Mouse (Mus musculus): Measurements from ENCODE around the gene Col15a1. TPM values are rescaled to one million over a fixed set of nuclear protein-coding genes. Genes with fewer than 3 reads are reported as not detected.

The Col15a1 gene
- polyA plus RNA-seq, 1 experiment, result 0.18 TPM

DNA sequence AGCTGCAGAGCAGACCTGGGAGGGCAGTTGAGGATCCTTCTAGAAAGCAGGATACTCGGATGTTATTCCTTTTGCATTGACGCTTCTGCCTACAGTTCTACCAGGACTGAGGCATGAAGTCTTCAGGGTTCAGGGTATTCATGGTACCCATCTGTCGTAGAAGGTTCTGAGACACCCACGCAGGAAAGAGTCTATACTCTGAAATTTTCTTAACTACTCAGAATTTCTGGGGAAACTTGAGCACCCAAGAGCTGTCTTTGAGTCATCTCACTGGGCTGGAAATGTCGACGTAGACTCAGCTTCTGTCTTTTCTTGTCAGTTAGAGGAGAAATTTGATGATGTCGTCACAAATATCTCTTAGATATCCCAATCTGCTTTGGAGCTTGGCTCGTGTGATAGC is 65.8 kb downstream of the Col15a1 start:
- Histone ChIP-seq H3K79me2 (ENCODE audit: control insufficient read depth, insufficient read depth) (no peaks in the 10 kb centered on the region), H3K27me3 (ENCODE audit: control insufficient read depth, insufficient read depth, insufficient read length) (peaks cover 13% of the 10 kb centered on the region), H3K4me3 (no peak overlapping the region), H3ac (ENCODE audit: control insufficient read depth, insufficient read length) (no peak overlapping the region), H3K36me3 (ENCODE audit: control insufficient read depth, insufficient read depth) (no peaks in the 10 kb centered on the region), H3K4me2 (ENCODE audit: low read depth) (no peak overlapping the region)
- TF ChIP-seq CEBPB (IDR thresholded peaks at IDR 0.05; ENCODE audit: insufficient read depth, poor library complexity, severe bottlenecking) (no peak), REST (IDR thresholded peaks at IDR 0.05; ENCODE audit: insufficient read depth, insufficient read length) (no peak), MYOG (IDR thresholded peaks at IDR 0.05; ENCODE audit: control insufficient read depth in 1 of 3, insufficient read depth in 1 of 3, insufficient read length in 2 of 3, low read depth in 2 of 3) (no peak), POLR2AphosphoS2 (IDR thresholded peaks at IDR 0.05; ENCODE audit: insufficient read length, low read depth) (no peak), TCF12 (IDR thresholded peaks at IDR 0.05; ENCODE audit: insufficient read depth, poor library complexity, severe bottlenecking) (no peak), POLR2A (IDR thresholded peaks at IDR 0.05; ENCODE audit: insufficient read length, low read depth) (no peak), MYOD1 (IDR thresholded peaks at IDR 0.05; ENCODE audit: control insufficient read depth in 1 of 3, insufficient read length in 2 of 3, low read depth in 2 of 3) (no peak), SRF (IDR thresholded peaks at IDR 0.05; ENCODE audit: control insufficient read depth, insufficient read length, low read depth) (no peak), MAX (IDR thresholded peaks at IDR 0.05; ENCODE audit: low read depth) (no peak)

DNA sequence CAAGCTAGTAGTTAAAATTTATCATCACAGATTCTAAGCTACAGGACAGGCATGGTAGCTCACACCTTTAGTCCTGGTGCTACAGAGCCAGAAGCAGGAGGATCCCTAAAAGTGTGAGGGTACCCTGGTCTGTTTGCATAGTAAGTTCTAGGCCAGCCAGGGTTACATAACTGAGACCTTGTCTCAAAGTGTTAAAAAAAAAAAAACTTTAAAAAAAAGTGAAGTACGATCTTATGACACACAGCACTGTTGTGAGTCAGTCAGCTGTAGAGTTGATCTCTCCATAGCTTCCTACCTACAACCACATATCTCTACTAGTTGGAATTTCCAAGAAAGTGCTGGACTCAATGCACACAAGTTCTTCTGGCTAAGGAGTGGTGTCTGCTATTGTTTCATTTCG is 67.0 kb downstream of the Col15a1 start:
- no peak overlapping the region for H3K4me3 ChIP-seq
- peaks cover 13% of the 10 kb centered on the region for H3K27me3 ChIP-seq (ENCODE audit: control insufficient read depth, insufficient read depth, insufficient read length)
- no peaks in the 10 kb centered on the region for H3K36me3 ChIP-seq (ENCODE audit: control insufficient read depth, insufficient read depth)
- H3K79me2 ChIP-seq (ENCODE audit: control insufficient read depth, insufficient read depth), result no peaks in the 10 kb centered on the region
- H3K4me2 ChIP-seq (ENCODE audit: low read depth), result no peak overlapping the region
- TF ChIP-seq MYOG (IDR thresholded peaks at IDR 0.05; ENCODE audit: control insufficient read depth in 1 of 3, insufficient read depth in 1 of 3, insufficient read length in 2 of 3, low read depth in 2 of 3), result no peak
- no peak for TF ChIP-seq TCF12 (IDR thresholded peaks at IDR 0.05; ENCODE audit: insufficient read depth, poor library complexity, severe bottlenecking)
- no peak for TF ChIP-seq CEBPB (IDR thresholded peaks at IDR 0.05; ENCODE audit: insufficient read depth, poor library complexity, severe bottlenecking)
- TF ChIP-seq MYOD1 (IDR thresholded peaks at IDR 0.05; ENCODE audit: control insufficient read depth in 1 of 3, insufficient read length in 2 of 3, low read depth in 2 of 3), result no peak
- no peak for TF ChIP-seq MAX (IDR thresholded peaks at IDR 0.05; ENCODE audit: low read depth)
- TF ChIP-seq SRF (IDR thresholded peaks at IDR 0.05; ENCODE audit: control insufficient read depth, insufficient read length, low read depth), result no peak
- no peak for TF ChIP-seq POLR2AphosphoS2 (IDR thresholded peaks at IDR 0.05; ENCODE audit: insufficient read length, low read depth)
- no peak for TF ChIP-seq POLR2A (IDR thresholded peaks at IDR 0.05; ENCODE audit: insufficient read length, low read depth)
- TF ChIP-seq E2F4 (IDR thresholded peaks at IDR 0.05; ENCODE audit: insufficient read depth), result no peak
- no peak for TF ChIP-seq TCF3 (IDR thresholded peaks at IDR 0.05; ENCODE audit: insufficient read length, low read depth)
- TF ChIP-seq REST (IDR thresholded peaks at IDR 0.05; ENCODE audit: insufficient read depth, insufficient read length), result no peak
- TF ChIP-seq USF1 (IDR thresholded peaks at IDR 0.05; ENCODE audit: low read depth), result no peak
- H3ac ChIP-seq (ENCODE audit: control insufficient read depth, insufficient read length), result no peak overlapping the region

DNA sequence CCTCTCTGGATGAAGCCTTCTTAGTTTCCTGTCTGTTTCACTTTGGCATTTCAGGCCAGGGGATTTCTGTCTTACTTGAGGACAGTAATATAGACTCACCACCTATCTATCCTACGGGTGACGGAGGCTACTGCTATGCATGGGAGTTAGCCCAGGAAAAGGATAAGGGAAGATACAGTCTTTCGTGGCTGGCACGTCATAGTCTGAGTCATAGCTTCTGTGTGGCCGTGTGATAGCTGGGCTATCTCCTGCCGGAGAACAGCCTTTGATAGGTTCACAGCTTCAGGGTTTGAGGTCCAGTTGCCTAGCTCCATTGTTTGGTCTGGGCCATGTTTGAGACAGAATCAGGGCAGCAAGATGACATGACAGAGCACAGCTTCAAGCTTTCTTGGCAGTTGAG is 70.4 kb downstream of the Col15a1 start:
- H3K27me3 ChIP-seq (ENCODE audit: control insufficient read depth, insufficient read depth, insufficient read length), result peaks cover 27% of the 10 kb centered on the region
- H3K4me2 ChIP-seq (ENCODE audit: low read depth), result no peak overlapping the region
- TF ChIP-seq E2F4 (IDR thresholded peaks at IDR 0.05; ENCODE audit: insufficient read depth) (no peak), SRF (IDR thresholded peaks at IDR 0.05; ENCODE audit: control insufficient read depth, insufficient read length, low read depth) (no peak), CEBPB (IDR thresholded peaks at IDR 0.05; ENCODE audit: insufficient read depth, poor library complexity, severe bottlenecking) (no peak), REST (IDR thresholded peaks at IDR 0.05; ENCODE audit: insufficient read depth, insufficient read length) (no peak), POLR2A (IDR thresholded peaks at IDR 0.05; ENCODE audit: insufficient read length, low read depth) (no peak), TCF12 (IDR thresholded peaks at IDR 0.05; ENCODE audit: insufficient read depth, poor library complexity, severe bottlenecking) (no peak), MYOG (IDR thresholded peaks at IDR 0.05; ENCODE audit: control insufficient read depth in 1 of 3, insufficient read depth in 1 of 3, insufficient read length in 2 of 3, low read depth in 2 of 3) (no peak), MYOD1 (IDR thresholded peaks at IDR 0.05; ENCODE audit: control insufficient read depth in 1 of 3, insufficient read length in 2 of 3, low read depth in 2 of 3) (no peak), MAX (IDR thresholded peaks at IDR 0.05; ENCODE audit: low read depth) (no peak), POLR2AphosphoS2 (IDR thresholded peaks at IDR 0.05; ENCODE audit: insufficient read length, low read depth) (no peak), TCF3 (IDR thresholded peaks at IDR 0.05; ENCODE audit: insufficient read length, low read depth) (no peak), USF1 (IDR thresholded peaks at IDR 0.05; ENCODE audit: low read depth) (no peak)
- H3K79me2 ChIP-seq (ENCODE audit: control insufficient read depth, insufficient read depth), result no peaks in the 10 kb centered on the region
- H3ac ChIP-seq (ENCODE audit: control insufficient read depth, insufficient read length), result no peak overlapping the region
- no peaks in the 10 kb centered on the region for H3K36me3 ChIP-seq (ENCODE audit: control insufficient read depth, insufficient read depth)
- H3K4me3 ChIP-seq, result no peak overlapping the region

DNA sequence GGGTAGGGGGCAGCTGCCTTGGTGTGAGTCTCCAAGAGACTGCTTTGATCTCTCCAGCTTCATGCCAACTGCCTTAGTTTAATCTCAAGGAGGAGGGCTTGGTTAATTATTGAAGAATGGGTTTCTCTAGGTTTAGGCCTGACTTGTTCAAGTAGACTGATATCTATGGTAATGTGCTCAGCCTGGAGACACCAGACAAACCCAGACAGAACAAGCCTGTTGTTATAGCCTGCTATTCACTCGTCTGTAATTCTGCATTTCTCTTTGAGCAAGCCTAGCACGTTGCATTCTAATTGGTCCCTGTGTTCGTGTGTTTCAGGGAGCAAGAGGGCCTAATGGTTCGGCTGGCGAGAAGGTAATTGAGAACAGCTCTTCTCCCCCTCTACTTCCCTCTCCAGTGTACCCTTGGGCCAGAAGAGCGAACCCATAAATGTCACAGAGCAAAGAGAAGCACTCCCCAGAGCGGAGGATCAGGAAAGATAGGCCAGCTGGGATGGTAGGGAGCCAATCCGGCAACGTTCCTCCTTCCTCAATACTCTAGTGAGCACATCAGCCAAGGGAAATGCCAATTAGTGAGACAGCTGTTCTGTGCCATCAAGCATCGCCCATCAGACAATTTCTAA is 71.2 kb downstream of the Col15a1 start:
- H3K4me2 ChIP-seq (ENCODE audit: low read depth), result no peak overlapping the region

More for the DNA sequence above, 71.2 kb downstream of the Col15a1 start:
- TF ChIP-seq TCF3 (IDR thresholded peaks at IDR 0.05; ENCODE audit: insufficient read length, low read depth), result no peak
- no peak for TF ChIP-seq CEBPB (IDR thresholded peaks at IDR 0.05; ENCODE audit: insufficient read depth, poor library complexity, severe bottlenecking)
- TF ChIP-seq MAX (IDR thresholded peaks at IDR 0.05; ENCODE audit: low read depth), result no peak
- TF ChIP-seq MYOG (IDR thresholded peaks at IDR 0.05; ENCODE audit: control insufficient read depth in 1 of 3, insufficient read depth in 1 of 3, insufficient read length in 2 of 3, low read depth in 2 of 3), result no peak
- TF ChIP-seq E2F4 (IDR thresholded peaks at IDR 0.05; ENCODE audit: insufficient read depth), result no peak
- Histone ChIP-seq H3ac (ENCODE audit: control insufficient read depth, insufficient read length) (no peak overlapping the region), H3K79me2 (ENCODE audit: control insufficient read depth, insufficient read depth) (no peaks in the 10 kb centered on the region), H3K36me3 (ENCODE audit: control insufficient read depth, insufficient read depth) (no peaks in the 10 kb centered on the region), H3K4me3 (no peak overlapping the region), H3K27me3 (ENCODE audit: control insufficient read depth, insufficient read depth, insufficient read length) (peaks cover 29% of the 10 kb centered on the region)

Measured in myocyte (in vitro differentiated cells).